Mouse (Mus musculus) midbrain, embryonic 16.5 days (tissue): ENCODE results near the gene D1Ertd622e. TPM values are rescaled to one million over a fixed set of nuclear protein-coding genes. Genes with fewer than 3 reads are reported as not detected.

ENCODE experiments used
- ATAC-seq: fragments of 200-750 bp; cut with Nextera tagmentation; 2 replicates; pipeline ENCODE4 v1.8.0; 2017; ENCODE audit warnings: moderate TSS enrichment
- H3K27ac ChIP-seq: fragments of 300-500 bp; sonication (generic); 2 replicates; pipeline ENCODE4 v1.5.1; 2014; ENCODE audit warnings: mild to moderate bottlenecking, low read length, mixed read lengths
- H3K27me3 ChIP-seq: fragments of 300-500 bp; sonication (generic); 2 replicates; pipeline ENCODE4 v1.6.1; 2014; ENCODE audit warnings: low read depth, low read length, mixed read lengths; ENCODE audit not compliant: control insufficient read depth, insufficient read depth
- H3K36me3 ChIP-seq: fragments of 300-500 bp; sonication (generic); 2 replicates; pipeline ENCODE4 v1.6.1; 2014; ENCODE audit warnings: mild to moderate bottlenecking, low read length, moderate library complexity, mixed read lengths; ENCODE audit not compliant: control insufficient read depth, insufficient read depth
- H3K4me1 ChIP-seq: fragments of 300-500 bp; sonication (generic); 2 replicates; pipeline ENCODE4 v1.6.1; 2014; ENCODE audit warnings: mild to moderate bottlenecking, low read length, mixed read lengths; ENCODE audit not compliant: control insufficient read depth, insufficient read depth
- H3K4me2 ChIP-seq: fragments of 300-500 bp; sonication (generic); 2 replicates; pipeline ENCODE4 v1.6.1; 2014; ENCODE audit warnings: mild to moderate bottlenecking, low read length, mixed read lengths
- H3K4me3 ChIP-seq: fragments of 300-500 bp; sonication (generic); 2 replicates; pipeline ENCODE4 v1.5.1; 2014; ENCODE audit warnings: low read depth, mild to moderate bottlenecking, low read length, moderate library complexity, mixed read lengths
- H3K9ac ChIP-seq: fragments of 300-500 bp; sonication (generic); 2 replicates; pipeline ENCODE4 v1.6.1; 2014; ENCODE audit warnings: low read depth, low read length, mixed read lengths
- H3K9me3 ChIP-seq: fragments of 300-500 bp; sonication (generic); replicated peaks from 2 replicates; pipeline ENCODE4 v1.6.1; 2014; ENCODE audit warnings: mild to moderate bottlenecking, low read length, mixed read lengths; ENCODE audit not compliant: control insufficient read depth, poor library complexity, severe bottlenecking
- WGBS: fragments of 180-500 bp; shearing (Covaris S2); extraction: QIAGEN DNeasy Blood & Tissue Kit; methylation state at CpG from one replicate; pipeline ENCODE4 v1.1.7; 2014; 5-methylcytosine and 5-hydroxymethylcytosine counted together
- polyA plus RNA-seq: library from polyadenylated mRNA; unstranded; fragments of >200 nt; fragmentation: Nextera tagmentation; extraction: Ambion mirVana; gene quantifications from 2 replicates; pipeline ENCODE4 v1.2.1, GENCODE M21; 2015

Gene D1Ertd622e
- polyA plus RNA-seq, 1 experiment from 2014 or later: 64.9 TPM

DNA sequence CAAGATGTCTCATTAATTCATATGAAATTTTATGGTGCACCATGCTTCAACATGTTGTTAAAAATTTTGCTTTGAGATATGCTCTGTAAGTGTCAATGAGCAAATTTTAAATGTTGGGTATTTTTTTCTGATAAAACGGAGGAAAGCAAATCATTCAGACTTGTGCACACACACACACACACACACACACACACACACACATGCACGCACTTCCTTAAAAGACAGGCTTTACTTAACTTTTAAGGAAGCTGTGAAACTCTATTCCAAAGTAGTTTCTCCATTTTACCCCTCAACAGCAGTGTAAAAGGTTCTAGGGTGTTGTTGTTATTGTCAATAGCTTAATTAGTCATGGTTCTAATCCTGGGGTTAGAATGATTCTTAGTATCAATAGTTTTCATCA, 14.2 kb upstream of the D1Ertd622e start:
- no peak for ATAC-seq
- 41% methylated on average over 2 of the region's 2 CpGs for whole genome bisulfite sequencing
- H3K27me3 ChIP-seq: no peaks in the 10 kb centered on the region
- no peaks in the 10 kb centered on the region for H3K4me1 ChIP-seq
- no peak overlapping the region for H3K4me2 ChIP-seq
- no peak overlapping the region for H3K4me3 ChIP-seq
- H3K36me3 ChIP-seq: no peaks in the 10 kb centered on the region
- H3K27ac ChIP-seq: no peak overlapping the region
- H3K9me3 ChIP-seq: no peaks in the 10 kb centered on the region
- no peak overlapping the region for H3K9ac ChIP-seq

DNA sequence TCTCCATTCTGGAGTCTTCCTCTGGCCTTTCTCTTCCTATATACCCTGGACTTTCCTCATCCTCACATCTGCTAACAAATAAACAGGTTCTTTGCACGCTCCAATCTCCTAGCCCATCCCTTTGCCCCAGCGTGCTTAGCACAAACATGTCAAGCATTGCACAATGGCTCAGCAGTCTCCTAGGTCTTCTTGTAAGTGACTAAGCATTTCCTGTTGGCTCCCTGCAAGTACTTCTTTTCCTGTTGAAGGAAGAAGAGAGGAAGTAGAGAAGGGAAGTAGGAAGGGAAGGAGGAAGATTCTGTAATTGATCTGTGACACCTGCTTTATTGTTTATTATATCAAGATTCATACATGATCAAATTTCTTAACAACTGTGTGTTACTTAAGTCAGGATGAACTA, 11.0 kb upstream of the D1Ertd622e start:
- no peaks in the 10 kb centered on the region for H3K9me3 ChIP-seq
- WGBS: 82% methylated on average over 2 of the region's 2 CpGs
- no peak overlapping the region for H3K27ac ChIP-seq
- no peaks in the 10 kb centered on the region for H3K36me3 ChIP-seq
- ATAC-seq: no peak
- no peaks in the 10 kb centered on the region for H3K4me1 ChIP-seq
- no peak overlapping the region for H3K4me3 ChIP-seq
- H3K27me3 ChIP-seq: no peaks in the 10 kb centered on the region
- no peak overlapping the region for H3K9ac ChIP-seq
- no peak overlapping the region for H3K4me2 ChIP-seq

DNA sequence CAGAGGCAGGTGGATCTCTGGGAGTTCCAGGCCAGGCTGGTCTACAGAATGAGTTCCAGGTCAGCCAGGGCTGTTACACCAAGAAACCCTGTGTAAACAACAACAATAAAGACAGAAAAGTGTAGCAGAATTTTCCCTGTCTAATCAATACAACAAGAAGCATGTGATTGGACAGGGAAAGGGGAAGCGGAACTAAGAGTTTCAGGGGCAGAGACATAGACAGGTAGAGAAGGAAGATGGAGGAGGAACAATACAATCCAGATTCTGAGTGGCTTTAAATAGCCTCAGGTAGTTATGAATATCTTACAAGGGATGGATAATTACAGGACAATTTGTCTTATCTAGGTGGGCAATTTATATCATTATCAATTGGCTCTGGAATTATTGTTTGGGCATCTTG, 5.4 kb upstream of the D1Ertd622e start:
- Histone ChIP-seq H3K36me3 (no peaks in the 10 kb centered on the region), H3K27me3 (no peaks in the 10 kb centered on the region), H3K4me2 (no peak overlapping the region), H3K9ac (no peak overlapping the region), H3K4me3 (no peak overlapping the region), H3K4me1 (peaks cover 4% of the 10 kb centered on the region), H3K9me3 (no peaks in the 10 kb centered on the region), H3K27ac (no peak overlapping the region)
- no peak for ATAC-seq
- WGBS: 97% methylated on average over 1 of the region's 1 CpGs

DNA sequence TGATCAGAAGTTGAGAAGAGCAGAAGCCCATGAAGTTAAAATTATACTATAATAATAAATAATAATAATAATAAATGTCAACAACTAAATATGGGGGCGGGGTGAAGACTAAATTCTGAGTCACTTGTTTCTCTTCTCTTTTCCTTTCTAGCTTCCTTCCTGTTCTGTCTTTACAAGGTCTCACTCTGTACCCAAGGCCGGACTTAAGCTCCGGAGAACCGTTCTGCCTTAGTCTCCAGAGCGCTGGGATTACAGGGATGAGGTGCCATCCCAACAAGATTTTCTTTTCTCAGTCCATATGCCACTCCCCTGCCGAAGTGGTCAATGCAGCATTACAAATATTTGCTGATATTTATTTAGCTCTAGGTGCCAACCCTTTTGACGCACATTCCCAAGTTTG, 450 bp upstream of the D1Ertd622e start:
- 17% methylated on average over 7 of the region's 7 CpGs for WGBS
- Histone ChIP-seq H3K36me3 (no peaks in the 10 kb centered on the region), H3K4me3 (peak overlapping the region; percentile 93), H3K9me3 (no peaks in the 10 kb centered on the region), H3K4me2 (peak overlapping the region; percentile 81), H3K9ac (peak overlapping the region; percentile 99), H3K27ac (peak overlapping the region; percentile 99), H3K27me3 (no peaks in the 10 kb centered on the region), H3K4me1 (peaks cover 30% of the 10 kb centered on the region)
- no peak for ATAC-seq

DNA sequence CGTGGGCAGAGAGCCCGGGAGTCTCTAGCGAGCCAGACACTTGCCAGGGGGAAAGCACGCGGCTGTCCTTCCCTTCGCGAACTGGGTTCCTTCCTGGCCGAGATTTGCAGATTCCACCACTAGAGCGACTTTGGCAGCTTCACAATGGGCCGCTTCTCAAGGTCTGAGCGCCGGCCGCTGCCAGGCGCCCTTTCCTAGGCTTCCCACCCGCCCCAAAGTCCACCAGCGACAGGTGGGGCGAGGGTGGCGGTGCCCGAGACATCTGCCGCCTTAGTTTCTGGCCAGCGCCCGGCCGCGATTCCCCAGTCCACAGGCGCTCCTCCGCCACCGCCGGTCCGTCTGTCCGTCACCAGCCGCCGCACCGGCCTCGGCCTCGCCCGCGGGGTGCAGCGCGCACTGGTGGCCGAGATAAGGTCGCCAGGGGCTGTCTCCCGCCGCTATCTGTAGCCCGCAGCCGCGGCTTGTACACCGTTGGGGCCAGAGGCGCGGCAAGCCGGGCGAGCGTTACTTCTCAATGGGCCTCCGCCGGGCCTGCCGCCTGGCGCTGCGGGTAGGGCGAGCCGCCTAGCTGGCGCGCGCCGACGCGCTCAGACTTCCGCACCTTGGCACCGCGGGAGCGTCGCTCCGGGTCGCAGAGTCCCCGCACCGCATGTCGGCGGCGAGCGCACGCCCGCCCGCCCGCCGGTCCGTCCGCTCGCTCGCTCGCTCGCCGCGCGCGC, 1.0 kb downstream of the D1Ertd622e start:
- peak; percentile 18 for ATAC-seq
- H3K36me3 ChIP-seq: no peaks in the 10 kb centered on the region
- WGBS: under 1% methylated on average over 91 of the region's 93 CpGs
- peak overlapping the region; percentile 99 for H3K27ac ChIP-seq
- peak overlapping the region; percentile 93 for H3K4me3 ChIP-seq
- peak overlapping the region; percentile 99 for H3K9ac ChIP-seq
- H3K9me3 ChIP-seq: no peaks in the 10 kb centered on the region
- H3K27me3 ChIP-seq: no peaks in the 10 kb centered on the region
- H3K4me1 ChIP-seq: peaks cover 38% of the 10 kb centered on the region
- H3K4me2 ChIP-seq: peak overlapping the region; percentile 81

DNA sequence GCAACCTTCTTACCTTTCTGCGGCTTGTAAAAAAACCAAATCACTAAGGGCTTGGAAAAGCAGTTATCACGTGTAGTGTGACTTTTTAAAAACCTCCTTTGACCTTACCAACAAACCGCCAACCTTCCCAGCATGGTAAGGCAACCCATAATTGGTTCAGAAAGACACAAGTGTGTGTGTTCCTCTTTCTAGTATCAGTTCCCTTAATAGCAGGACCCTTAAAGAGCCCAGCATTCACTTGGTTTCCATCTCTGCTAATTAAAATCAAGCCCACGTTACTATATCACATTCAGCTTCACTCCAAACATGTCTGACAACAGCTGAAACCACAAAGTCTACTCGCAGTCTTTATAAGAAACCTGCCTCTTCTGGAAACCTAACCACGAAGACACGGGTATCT, 2.5 kb downstream of the D1Ertd622e start:
- Histone ChIP-seq H3K4me3 (peak overlapping the region; percentile 93), H3K27ac (no peak overlapping the region), H3K4me1 (peaks cover 42% of the 10 kb centered on the region), H3K9me3 (no peaks in the 10 kb centered on the region), H3K9ac (no peak overlapping the region), H3K36me3 (no peaks in the 10 kb centered on the region), H3K27me3 (no peaks in the 10 kb centered on the region), H3K4me2 (peak overlapping the region; percentile 81)
- no peak for ATAC-seq
- WGBS: 38% methylated on average over 7 of the region's 7 CpGs

DNA sequence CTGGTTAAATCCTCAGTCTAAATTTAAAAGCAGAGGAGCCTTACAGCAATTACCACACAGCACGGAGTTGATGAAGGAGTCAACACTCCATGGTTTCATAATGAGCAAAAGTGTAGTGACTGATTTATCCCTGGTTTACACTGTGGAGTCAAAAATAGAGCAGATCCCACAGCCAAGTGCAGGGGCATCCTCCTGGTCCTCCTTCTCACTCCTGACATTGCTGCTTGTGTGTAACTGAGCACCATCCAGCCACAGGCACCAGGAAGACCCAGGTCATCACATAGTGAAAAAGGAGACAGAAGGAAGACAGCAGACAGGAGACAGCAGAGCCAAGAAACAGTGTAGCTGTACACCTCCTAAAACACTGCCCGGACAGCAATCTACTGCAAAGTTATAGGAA, 4.1 kb downstream of the D1Ertd622e start:
- ATAC-seq: no peak
- H3K27ac ChIP-seq: no peak overlapping the region
- H3K36me3 ChIP-seq: no peaks in the 10 kb centered on the region
- H3K4me1 ChIP-seq: peaks cover 48% of the 10 kb centered on the region
- 76% methylated on average over 2 of the region's 2 CpGs for WGBS
- H3K4me2 ChIP-seq: peak overlapping the region; percentile 33
- no peak overlapping the region for H3K4me3 ChIP-seq
- no peaks in the 10 kb centered on the region for H3K9me3 ChIP-seq
- H3K27me3 ChIP-seq: no peaks in the 10 kb centered on the region
- H3K9ac ChIP-seq: peak overlapping the region; percentile 2; the same call in 1 of the 2 replicates

DNA sequence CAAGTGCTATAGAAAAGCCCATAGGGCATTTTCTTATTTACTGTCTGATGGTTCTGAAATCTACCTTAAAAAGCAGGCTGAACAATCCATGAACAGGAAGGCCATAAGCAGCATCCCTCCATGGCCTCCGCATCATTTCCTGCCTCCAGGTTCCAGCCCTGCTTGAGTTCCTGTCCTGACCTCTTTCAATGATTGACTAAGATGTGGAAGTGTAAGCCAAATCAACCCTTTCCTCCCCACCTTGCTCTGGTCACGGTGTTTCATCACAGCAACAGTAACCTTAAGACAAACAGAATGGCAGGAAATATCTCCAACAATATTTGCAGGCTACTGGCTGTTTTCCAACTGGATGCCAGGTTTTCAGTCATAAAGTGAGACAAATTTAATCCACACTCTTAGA, 4.7 kb downstream of the D1Ertd622e start:
- no peaks in the 10 kb centered on the region for H3K27me3 ChIP-seq
- no peak for ATAC-seq
- H3K36me3 ChIP-seq: 0 out of 2 replicates have a peak, but pooled peaks cover under 1% of the 10 kb centered on the region
- WGBS: 77% methylated on average over 2 of the region's 2 CpGs
- H3K4me3 ChIP-seq: no peak overlapping the region
- peaks cover 48% of the 10 kb centered on the region for H3K4me1 ChIP-seq
- no peak overlapping the region for H3K27ac ChIP-seq
- H3K9me3 ChIP-seq: no peaks in the 10 kb centered on the region
- H3K4me2 ChIP-seq: peak overlapping the region; percentile 13; the same call in 1 of the 2 replicates
- H3K9ac ChIP-seq: no peak overlapping the region

DNA sequence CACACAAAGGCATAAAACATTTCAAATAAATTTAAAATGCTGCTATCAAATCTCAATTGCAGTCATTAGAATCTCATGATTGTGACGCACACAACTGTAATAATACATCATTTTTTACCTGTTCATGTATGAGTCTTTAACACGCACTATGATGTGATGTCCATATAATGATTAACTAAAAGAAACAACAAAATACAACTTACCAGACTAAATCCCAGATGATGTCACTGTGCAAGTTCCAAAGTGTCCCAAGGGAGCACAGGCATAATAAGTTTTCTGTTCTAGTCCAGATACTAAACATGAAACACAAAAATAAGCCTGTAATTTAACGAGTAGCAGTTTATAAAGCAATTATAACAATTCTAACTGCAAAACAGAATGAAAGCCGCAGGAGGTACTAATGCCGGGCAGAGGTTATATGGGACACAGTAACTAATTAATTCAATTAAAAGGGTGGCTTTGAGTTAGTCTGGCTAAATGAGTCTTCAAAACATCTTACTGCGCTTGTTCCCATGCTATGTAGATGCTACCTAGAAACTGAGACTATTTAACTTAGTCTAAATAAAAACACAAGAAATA, 7.4 kb downstream of the D1Ertd622e start:
- H3K9ac ChIP-seq: no peak overlapping the region
- ATAC-seq: no peak
- H3K27ac ChIP-seq: no peak overlapping the region
- no peak overlapping the region for H3K4me3 ChIP-seq
- 0 out of 2 replicates have a peak, but pooled peaks cover 3% of the 10 kb centered on the region for H3K36me3 ChIP-seq
- no peaks in the 10 kb centered on the region for H3K27me3 ChIP-seq
- H3K9me3 ChIP-seq: no peaks in the 10 kb centered on the region
- H3K4me2 ChIP-seq: no peak overlapping the region
- WGBS: 72% methylated on average over 6 of the region's 6 CpGs
- peaks cover 41% of the 10 kb centered on the region for H3K4me1 ChIP-seq
